Mouse (Mus musculus) limb, embryonic 10.5 days (tissue): ENCODE results near the gene Mcat. TPM values are rescaled to one million over a fixed set of nuclear protein-coding genes. Genes with fewer than 3 reads are reported as not detected.
"Not testable (repeated sequence)": the region's sequence is repeated elsewhere in the genome, so short reads cannot be mapped to it uniquely, and the experiment has no call there.

Experiments
- DNase-seq: peaks from one replicate; pipeline ENCODE4 v3.0.0-alpha.2; 2017; ENCODE audit warnings: low spot score
- H3K27ac ChIP-seq: fragments of 300-500 bp; sonication (generic); 2 replicates; pipeline ENCODE4 v1.5.1; 2016; ENCODE audit warnings: mild to moderate bottlenecking
- H3K27me3 ChIP-seq: fragments of 300-500 bp; sonication (generic); 2 replicates; pipeline ENCODE4 v1.6.1; 2016; ENCODE audit warnings: low read depth, mild to moderate bottlenecking; ENCODE audit not compliant: poor library complexity, severe bottlenecking
- H3K36me3 ChIP-seq: fragments of 300-500 bp; sonication (generic); 2 replicates; pipeline ENCODE4 v1.6.1; 2016; ENCODE audit warnings: mild to moderate bottlenecking, moderate library complexity
- H3K4me1 ChIP-seq: fragments of 300-500 bp; sonication (generic); 2 replicates; pipeline ENCODE4 v1.6.1; 2016
- H3K4me3 ChIP-seq: fragments of 300-500 bp; sonication (generic); 2 replicates; pipeline ENCODE4 v1.5.1; 2016; ENCODE audit warnings: mild to moderate bottlenecking, moderate library complexity
- H3K9me3 ChIP-seq: fragments of 300-500 bp; sonication (generic); replicated peaks from 2 replicates; pipeline ENCODE4 v1.6.1; 2016; ENCODE audit warnings: mild to moderate bottlenecking
- WGBS: fragments of 180-500 bp; shearing (Covaris S2); methylation state at CpG from one replicate; pipeline ENCODE4 v1.1.7; 2016; 5-methylcytosine and 5-hydroxymethylcytosine counted together
- microRNA-seq: library from miRNA; unstranded; fragments of <30 nt; microRNA quantifications from one replicate; pipeline ENCODE4, GENCODE M21; 2017
- polyA plus RNA-seq: library from polyadenylated mRNA; unstranded; fragments of >200 nt; fragmentation: Nextera tagmentation; extraction: Ambion mirVana; gene quantifications from 2 replicates; pipeline ENCODE4 v1.2.1, GENCODE M21; 2016

Gene Mcat
- polyA plus RNA-seq, 1 experiment from 2014 or later: 50.8 TPM

GRCm38 (mm10) chr15:83509950-83510804, 53.4 kb downstream of the Mcat start:
- Histone ChIP-seq H3K36me3 (peaks cover 4% of the 10 kb centered on the region; the same call in 1 of the 2 replicates), H3K4me3 (peak overlapping the region; percentile 60), H3K27ac (peak overlapping the region; percentile 51), H3K27me3 (no peaks in the 10 kb centered on the region), H3K4me1 (peaks cover 7% of the 10 kb centered on the region), H3K9me3 (no peaks in the 10 kb centered on the region)
- no peak for DNase-seq
- 28% methylated on average over 17 of the region's 17 CpGs for WGBS

GRCm38 (mm10) chr15:83501483-83501882, 62.1 kb downstream of the Mcat start:
- whole genome bisulfite sequencing: 77% methylated on average over 6 of the region's 6 CpGs
- not testable (repeated sequence) for H3K9me3 ChIP-seq, H3K27me3 ChIP-seq, H3K4me3 ChIP-seq, H3K27ac ChIP-seq, H3K4me1 ChIP-seq, DNase-seq
- peaks cover 64% of the 10 kb centered on the region for H3K36me3 ChIP-seq

GRCm38 (mm10) chr15:83500352-83500751, 63.2 kb downstream of the Mcat start:
- Histone ChIP-seq H3K9me3 (no peaks in the 10 kb centered on the region), H3K4me3 (no peak overlapping the region), H3K36me3 (peaks cover 74% of the 10 kb centered on the region), H3K4me1 (peaks cover 5% of the 10 kb centered on the region; the same call in 1 of the 2 replicates), H3K27me3 (no peaks in the 10 kb centered on the region), H3K27ac (no peak overlapping the region)
- 51% methylated on average over 3 of the region's 3 CpGs for WGBS
- DNase-seq: no peak

GRCm38 (mm10) chr15:83499211-83499755, 64.3 kb downstream of the Mcat start:
- H3K36me3 ChIP-seq: peaks cover 71% of the 10 kb centered on the region
- WGBS: 91% methylated on average over 10 of the region's 10 CpGs
- H3K27me3 ChIP-seq: no peaks in the 10 kb centered on the region
- H3K9me3 ChIP-seq: no peaks in the 10 kb centered on the region
- DNase-seq: no peak
- H3K27ac ChIP-seq: no peak overlapping the region
- no peak overlapping the region for H3K4me3 ChIP-seq
- H3K4me1 ChIP-seq: peaks cover 9% of the 10 kb centered on the region

- no peak overlapping the region for H3K27ac ChIP-seq
- no peaks in the 10 kb centered on the region for H3K9me3 ChIP-seq
- H3K4me3 ChIP-seq: no peak overlapping the region
- 94% methylated on average over 6 of the region's 6 CpGs for WGBS
- H3K27me3 ChIP-seq: no peaks in the 10 kb centered on the region
- peaks cover 73% of the 10 kb centered on the region for H3K36me3 ChIP-seq
- peaks cover 9% of the 10 kb centered on the region for H3K4me1 ChIP-seq
- no peak for DNase-seq
These were observed 66.3 kb downstream of the Mcat start for GRCm38 (mm10) chr15:83497299-83497698.

Small RNA genes within 50 kb of the gene (microRNA-seq; reads per million reads assigned to microRNA genes)
- gene Gm24575: not detected

Other genes starting within 250 kb of the Mcat start
- 22.8 and 34.0 TPM in 2 replicates for gene Arfgap3, start 213.5 kb downstream of the Mcat start, polyA plus RNA-seq
- 56.9 and 61.0 TPM in 2 replicates for gene Pacsin2, start 99.2 kb downstream of the Mcat start, polyA plus RNA-seq
- 22.0 and 25.8 TPM in 2 replicates for gene Ttll1, start 52.9 kb downstream of the Mcat start, polyA plus RNA-seq
- 1.7 and 2.6 TPM in 2 replicates for gene Bik, start 36.9 kb downstream of the Mcat start, polyA plus RNA-seq
- gene Tspo, start 195 bp downstream of the Mcat start, polyA plus RNA-seq: 56.8 and 60.5 TPM in 2 replicates
- 63.8 and 71.0 TPM in 2 replicates for gene Ttll12, start 31.4 kb upstream of the Mcat start, polyA plus RNA-seq
- gene Scube1, start 161.2 kb upstream of the Mcat start, polyA plus RNA-seq: 124 TPM in 2 replicates
- gene Mpped1, start 215.7 kb upstream of the Mcat start, polyA plus RNA-seq: 2.4 and 3.8 TPM in 2 replicates